In the genomic region with DNA sequence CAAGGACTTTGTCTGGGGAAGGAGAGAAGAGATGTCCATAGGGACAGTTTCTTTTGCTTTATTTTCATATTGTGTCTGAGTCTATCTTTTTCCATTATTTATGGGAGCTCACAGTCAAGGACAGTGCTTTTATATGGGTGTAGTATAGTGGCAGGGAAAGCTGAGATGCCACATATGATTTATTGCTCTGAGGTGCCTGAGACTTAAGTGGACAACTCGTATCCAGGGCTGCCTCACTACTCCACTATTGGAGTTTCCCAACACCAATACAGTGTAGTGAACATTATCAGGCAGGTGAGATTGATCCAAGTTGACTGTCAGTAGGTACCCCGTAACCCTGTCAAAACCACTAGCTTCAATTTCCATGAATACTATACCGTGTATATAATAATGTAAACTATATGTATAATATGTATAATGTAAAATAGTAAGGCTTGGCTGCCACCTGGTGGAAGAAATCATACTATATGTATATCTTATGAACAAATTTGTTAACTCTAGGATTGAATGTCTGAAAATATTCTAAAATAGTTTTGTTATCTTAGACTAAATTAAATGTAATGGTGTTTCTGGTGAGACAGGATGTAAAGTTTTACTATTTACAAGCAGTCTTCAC, we compare ENCODE assay signal across 14 mouse cellular contexts. TPM values are rescaled to one million over a fixed set of nuclear protein-coding genes. Genes with fewer than 3 reads are reported as not detected.
DNase-seq lines count a peak whose midpoint lies in the region; ATAC-seq lines count a peak whose summit lies in the region.
"Had no signal": no experiment of that assay in that cellular context is flagged by ENCODE, and none has a peak within 500 bp of the region (broad histone marks: within the 10 kb centered on the region; RNA-seq: fewer than 3 reads in every experiment).

No protein-coding gene starts in this region.

- peak; percentile 40 for DNase-seq in embryonic facial prominence, embryonic 11.5 days (ENCODE audit: low spot score)
- no peak for DNase-seq in embryonic facial prominence, embryonic 10.5 days (ENCODE audit: low spot score)
- DNase-seq in left cerebral cortex, postnatal 14 days (ENCODE audit: low spot score in 2 of 2) = peak; percentile 57 to 58
- no peak for DNase-seq in left cerebral cortex, adult 8-10 months (ENCODE audit: low spot score in 2 of 2)
- DNase-seq in thymus, postnatal 14 days = peak; percentile 13
- no peak for DNase-seq in thymus, postnatal 25 days
- no peak for DNase-seq in testis, postnatal 14 days (ENCODE audit: low spot score)
- DNase-seq in adrenal gland, adult 8-10 months = no peak
- DNase-seq: cerebellum, adult 11-12 months; kidney, postnatal 36 days; liver had no signal

- intact Hi-C loops in left cerebral cortex, postnatal 14 days (cut with DNase I) = no loop called here

- H3K4me3 ChIP-seq in embryonic facial prominence, embryonic 11.5 days (ENCODE audit: low read depth, low read length) = no peak overlapping the region
- H3K4me3 ChIP-seq in embryonic facial prominence, embryonic 10.5 days = no peak overlapping the region
- H3K4me3 ChIP-seq: heart, embryonic 13.5 days; myocyte had no signal

- no peaks in the 10 kb centered on the region for H3K27me3 ChIP-seq in embryonic facial prominence, embryonic 11.5 days (ENCODE audit: control insufficient read depth, insufficient read depth, low read length)
- H3K27me3 ChIP-seq in embryonic facial prominence, embryonic 10.5 days (replicated peaks; ENCODE audit: low read depth, poor library complexity, severe bottlenecking) = no peaks in the 10 kb centered on the region
- H3K27me3 ChIP-seq: heart, embryonic 13.5 days had no signal

- H3K4me2 ChIP-seq in embryonic facial prominence, embryonic 11.5 days (ENCODE audit: low read depth, low read length) = no peak overlapping the region
- H3K4me2 ChIP-seq: heart, embryonic 13.5 days had no signal

- H3K9ac ChIP-seq in embryonic facial prominence, embryonic 11.5 days (replicated peaks; ENCODE audit: low read length) = no peak overlapping the region
- H3K9ac ChIP-seq: heart, embryonic 13.5 days had no signal

- ATAC-seq in embryonic facial prominence, embryonic 11.5 days (replicated peaks; ENCODE audit: insufficient number of reproducible peaks, low FRiP score, low TSS enrichment, low read depth) = 0 out of 2 replicates have a peak, but pooled peaks have one; percentile 34

- H3K27ac ChIP-seq in embryonic facial prominence, embryonic 11.5 days (replicated peaks; ENCODE audit: low read depth, low read length) = no peak overlapping the region
- H3K27ac ChIP-seq in embryonic facial prominence, embryonic 10.5 days (replicated peaks) = no peak overlapping the region
- H3K27ac ChIP-seq: heart, embryonic 13.5 days had no signal

- H3K4me1 ChIP-seq in embryonic facial prominence, embryonic 11.5 days (ENCODE audit: control insufficient read depth, insufficient read depth, low read length) = no peaks in the 10 kb centered on the region
- H3K4me1 ChIP-seq in embryonic facial prominence, embryonic 10.5 days = no peaks in the 10 kb centered on the region

- H3K9me3 ChIP-seq in embryonic facial prominence, embryonic 11.5 days (replicated peaks; ENCODE audit: control insufficient read depth, low read length) = no peaks in the 10 kb centered on the region
- no peaks in the 10 kb centered on the region for H3K9me3 ChIP-seq in embryonic facial prominence, embryonic 10.5 days
- H3K9me3 ChIP-seq: heart, embryonic 13.5 days had no signal

- 86% methylated on average over 3 of the region's 3 CpGs for WGBS in embryonic facial prominence, embryonic 11.5 days
- WGBS in embryonic facial prominence, embryonic 10.5 days = 90% methylated on average over 3 of the region's 3 CpGs

- no peaks in the 10 kb centered on the region for H3K36me3 ChIP-seq in embryonic facial prominence, embryonic 11.5 days (replicated peaks; ENCODE audit: control insufficient read depth, insufficient read depth, low read depth, low read length)
- no peaks in the 10 kb centered on the region for H3K36me3 ChIP-seq in embryonic facial prominence, embryonic 10.5 days (replicated peaks)
- H3K36me3 ChIP-seq: heart, embryonic 13.5 days had no signal

RNA-seq across cellular contexts. Expression of gene Nobox, which starts 26.4 kb away (rescaled TPM):
- polyA plus RNA-seq in embryonic facial prominence, embryonic 11.5 days (2014; fragmentation: Nextera tagmentation; extraction: Ambion mirVana) = not detected in 2 replicates
- polyA plus RNA-seq in embryonic facial prominence, embryonic 10.5 days (2016; fragmentation: Nextera tagmentation; extraction: Ambion mirVana) = not detected in 2 replicates
- total RNA-seq in left cerebral cortex, postnatal 14 days (2021) = under 1 TPM in 1 of 2 experiments, not detected in 1; 0.35 TPM
- total RNA-seq in left cerebral cortex, adult 8-10 months (2022) = not detected
- total RNA-seq in adrenal gland, adult 8-10 months (2022) = under 1 TPM in 2 of 4 experiments, not detected in 2; 0.12 to 0.18 TPM
- polyA plus RNA-seq: C2C12; heart, embryonic 13.5 days; myocyte had no signal

Comparison
In these comparisons a context has a peak if more than half of its experiments do, and no peak if none do; other contexts are left out.
1. DNase-seq: peak in embryonic facial prominence, embryonic 11.5 days (single experiment), left cerebral cortex, postnatal 14 days (2 of 2) and thymus, postnatal 14 days (single experiment); none in embryonic facial prominence, embryonic 10.5 days (single experiment), left cerebral cortex, adult 8-10 months (0 of 2), thymus, postnatal 25 days (single experiment), testis, postnatal 14 days (single experiment) and adrenal gland, adult 8-10 months (single experiment).